Mouse (Mus musculus): Measurements from ENCODE around the gene Lrrc2.

Lrrc2 gene

GRCm38 (mm10) chr9:110947900-110948299 lies 3.4 kb upstream of the Lrrc2 start:
- no peak for DNase-seq (ENCODE audit: low read depth)

- no peak for DNase-seq (ENCODE audit: low read depth)
Measured at GRCm38 (mm10) chr9:110948813-110949310, 2.5 kb upstream of the Lrrc2 start.

GRCm38 (mm10) chr9:110950109-110950508 lies 1.2 kb upstream of the Lrrc2 start:
- DNase-seq (ENCODE audit: low read depth) = no peak

GRCm38 (mm10) chr9:110951866-110952265 lies 521 bp downstream of the Lrrc2 start:
- no peak for DNase-seq (ENCODE audit: low read depth)

- no peak for DNase-seq (ENCODE audit: low read depth)
Measured at GRCm38 (mm10) chr9:110952398-110952797, 1.1 kb downstream of the Lrrc2 start.

- no peak for DNase-seq (ENCODE audit: low read depth)
Measured at GRCm38 (mm10) chr9:110952931-110953549, 1.7 kb downstream of the Lrrc2 start.

GRCm38 (mm10) chr9:110953550-110954461 lies 2.5 kb downstream of the Lrrc2 start:
- DNase-seq (ENCODE audit: low read depth) = no peak

GRCm38 (mm10) chr9:110954681-110955445 lies 3.5 kb downstream of the Lrrc2 start:
- no peak for DNase-seq (ENCODE audit: low read depth)

- no peak for DNase-seq (ENCODE audit: low read depth)
Measured at GRCm38 (mm10) chr9:110955962-110956361, 4.6 kb downstream of the Lrrc2 start.

- DNase-seq (ENCODE audit: low read depth) = no peak
Measured at GRCm38 (mm10) chr9:110959669-110960068, 8.3 kb downstream of the Lrrc2 start.

- DNase-seq (ENCODE audit: low read depth) = no peak
Measured at GRCm38 (mm10) chr9:110960230-110961149, 9.1 kb downstream of the Lrrc2 start.

GRCm38 (mm10) chr9:110961386-110961785 lies 10.0 kb downstream of the Lrrc2 start:
- DNase-seq (ENCODE audit: low read depth) = no peak

GRCm38 (mm10) chr9:110963566-110964115 lies 12.3 kb downstream of the Lrrc2 start:
- no peak for DNase-seq (ENCODE audit: low read depth)

GRCm38 (mm10) chr9:110965062-110965909 lies 13.9 kb downstream of the Lrrc2 start:
- DNase-seq (ENCODE audit: low read depth) = no peak

GRCm38 (mm10) chr9:110965910-110966231 lies 14.5 kb downstream of the Lrrc2 start:
- no peak for DNase-seq (ENCODE audit: low read depth)

- DNase-seq (ENCODE audit: low read depth) = no peak
Measured at GRCm38 (mm10) chr9:110979411-110979810, 28.1 kb downstream of the Lrrc2 start.

GRCm38 (mm10) chr9:110982351-110982750 lies 31.0 kb downstream of the Lrrc2 start:
- no peak for DNase-seq (ENCODE audit: low read depth)

GRCm38 (mm10) chr9:110984096-110984495 lies 32.8 kb downstream of the Lrrc2 start:
- DNase-seq (ENCODE audit: low read depth) = no peak

GRCm38 (mm10) chr9:110985541-110985940 lies 34.2 kb downstream of the Lrrc2 start:
- no peak for DNase-seq (ENCODE audit: low read depth)

GRCm38 (mm10) chr9:110985951-110986350 lies 34.6 kb downstream of the Lrrc2 start:
- no peak for DNase-seq (ENCODE audit: low read depth)

Measured in fibroblast of lung, adult 2 months (primary cell).